Mouse (Mus musculus) left cerebral cortex, postnatal 36 days (tissue): ENCODE data around the gene Krtap1-4. TPM values are rescaled to one million over a fixed set of nuclear protein-coding genes. Genes with fewer than 3 reads are reported as not detected.
A peak's percentile ranks its signal among the peaks of the same experiment; 100 is the strongest.
"Not testable (repeated sequence)": the region's sequence is repeated elsewhere in the genome, so short reads cannot be mapped to it uniquely, and the experiment has no call there.

Source experiments
- DNase-seq, 2 experiments: peaks; one replicate each; pipeline ENCODE4 v3.0.0; 2021 to 2022; ENCODE audit warnings: low spot score in 2 of 2, mixed read lengths in 1 of 2
- intact Hi-C: fragments of 180-260 bp; cut with DNase I; formaldehyde crosslinking; loops from one replicate; pipeline ENCODE4 v1.15.1; 2025
- total RNA-seq, 2 experiments: library from RNA; stranded (reverse); gene quantifications; 2 replicates each; pipeline ENCODE4 v1.2.3; 2021

Gene Krtap1-4
- not detected for total RNA-seq

DNA sequence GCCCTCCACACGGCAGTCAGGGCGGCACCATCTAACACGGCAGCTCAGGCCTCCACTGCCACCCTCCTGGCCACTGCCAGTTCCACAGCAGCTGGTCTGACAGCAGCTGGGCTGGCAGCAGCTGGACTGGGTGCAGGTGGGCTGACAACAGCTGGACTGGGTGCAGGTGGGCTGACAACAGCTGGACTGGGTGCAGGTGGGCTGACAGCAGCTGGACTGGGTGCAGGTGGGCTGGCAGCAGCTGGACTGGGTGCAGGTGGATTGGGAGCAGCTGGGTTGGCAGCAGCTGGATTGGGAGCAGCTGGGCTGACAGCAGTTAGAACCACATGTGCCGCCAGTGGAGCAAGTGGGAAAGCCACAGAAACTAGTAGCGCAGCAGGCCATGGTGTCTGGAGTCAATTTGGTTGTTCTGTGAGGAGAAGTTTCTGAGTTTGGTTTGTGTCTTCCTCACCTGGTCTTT, at the start of gene Krtap1-4:
Krtap1-4 (minus strand) TSS at position 410 of the 460 bp plus-strand sequence.
- intact Hi-C loops: no loop called here
- no peak for DNase-seq

GRCm38 (mm10) chr11:99630890-99631289, 47.4 kb upstream of the Krtap1-4 start:
- no peak for DNase-seq
- intact Hi-C loops: loop anchor here (5.0 kb wide), 1 partner anchor 164 kb away; no protein-coding TSS in a partner anchor

DNA sequence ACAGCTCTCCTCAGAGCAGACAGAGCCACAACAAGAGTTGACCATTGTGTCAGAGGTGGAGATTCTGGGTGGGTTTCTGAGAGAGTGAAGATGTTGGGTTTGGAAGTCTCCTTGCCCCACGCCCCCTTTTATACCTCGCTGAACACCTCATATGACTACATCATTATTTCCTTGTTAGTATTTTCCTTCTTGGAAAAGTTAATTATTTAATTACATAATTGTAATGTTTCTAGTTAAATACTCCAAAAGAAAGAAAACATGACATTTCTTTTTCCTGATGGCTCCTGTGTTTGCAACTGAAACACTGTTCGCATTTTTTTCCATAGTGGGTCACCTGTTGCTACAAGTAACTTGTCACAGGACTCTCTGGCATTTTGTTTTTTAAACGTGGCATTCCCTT, 44.7 kb upstream of the Krtap1-4 start, which contains the start of gene Krtap4-1:
Krtap4-1 (minus strand) TSS at position 101 of the 400 bp plus-strand sequence.
- intact Hi-C loops: no loop called here
- DNase-seq: no peak

DNA sequence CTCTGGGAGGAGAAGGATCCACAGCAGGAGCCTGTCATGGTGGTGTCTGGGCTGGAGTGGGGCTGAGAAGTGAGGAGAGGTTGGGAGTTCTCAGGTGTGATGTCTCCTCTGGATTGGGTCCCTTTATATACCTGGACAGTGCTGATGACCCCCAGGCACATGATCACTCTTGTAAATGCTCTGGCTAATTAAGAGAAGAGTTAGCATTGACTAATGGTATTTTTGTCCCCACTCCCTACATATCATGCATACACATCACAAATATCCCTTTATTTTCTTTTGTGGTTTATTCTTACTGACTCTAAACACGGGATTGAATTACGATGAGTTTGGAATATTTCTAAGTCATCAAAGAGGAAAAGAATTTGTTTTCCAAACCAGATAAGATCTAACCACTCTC, 36.9 kb upstream of the Krtap1-4 start, which contains the start of gene Gm11562:
Gm11562 (minus strand) TSS at position 101 of the 400 bp plus-strand sequence.
- DNase-seq: no peak
- intact Hi-C loops: no loop called here

GRCm38 (mm10) chr11:99614796-99615363, 31.4 kb upstream of the Krtap1-4 start, which contains the start of gene Krtap2-4:
TSS of gene Krtap2-4 (minus strand) at chr11:99614846.
- intact Hi-C loops: no loop called here
- no peak for DNase-seq

GRCm38 (mm10) chr11:99610089-99610488, 26.6 kb upstream of the Krtap1-4 start, which contains the start of gene Gm11937:
TSS of gene Gm11937 (minus strand) at chr11:99610189.
- intact Hi-C loops, DNase-seq: not testable (repeated sequence)

DNA sequence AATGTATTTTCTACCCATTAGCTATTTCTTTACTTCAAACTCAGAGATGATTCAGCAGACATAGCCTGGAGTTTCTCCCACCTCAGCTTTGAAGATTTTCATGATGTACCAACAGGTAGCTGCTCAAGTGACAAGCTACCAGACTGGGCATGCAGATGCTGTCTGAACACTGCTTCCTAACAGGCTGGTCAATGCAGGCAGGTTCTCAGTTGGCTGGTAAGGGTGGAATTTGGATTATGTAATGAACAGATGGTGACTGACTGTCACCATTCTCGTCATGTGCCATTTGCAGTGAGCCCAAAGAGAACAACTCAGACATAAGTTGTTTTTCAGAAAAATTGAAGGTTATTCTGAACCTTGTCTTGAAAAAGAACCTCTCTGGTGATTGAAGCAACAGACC, 25.7 kb upstream of the Krtap1-4 start:
- intact Hi-C loops: no loop called here
- peak; percentile 40 to 42 for DNase-seq

GRCm38 (mm10) chr11:99603208-99603607, 19.8 kb upstream of the Krtap1-4 start, which contains the start of gene Gm11938:
TSS of gene Gm11938 (minus strand) at chr11:99603308.
- DNase-seq, intact Hi-C loops: not testable (repeated sequence)

GRCm38 (mm10) chr11:99597742-99598141, 14.3 kb upstream of the Krtap1-4 start, which contains the start of gene Krtap9-3:
TSS of gene Krtap9-3 (minus strand) at chr11:99598105.
- intact Hi-C loops, DNase-seq: not testable (repeated sequence)

GRCm38 (mm10) chr11:99590981-99591380, 7.5 kb upstream of the Krtap1-4 start, which contains the start of gene Krtap1-3:
TSS of gene Krtap1-3 (minus strand) at chr11:99591339.
- intact Hi-C loops: no loop called here
- DNase-seq: no peak

- intact Hi-C loops: no loop called here
- DNase-seq: no peak
Measured at GRCm38 (mm10) chr11:99585096-99585495, 1.6 kb upstream of the Krtap1-4 start.

DNA sequence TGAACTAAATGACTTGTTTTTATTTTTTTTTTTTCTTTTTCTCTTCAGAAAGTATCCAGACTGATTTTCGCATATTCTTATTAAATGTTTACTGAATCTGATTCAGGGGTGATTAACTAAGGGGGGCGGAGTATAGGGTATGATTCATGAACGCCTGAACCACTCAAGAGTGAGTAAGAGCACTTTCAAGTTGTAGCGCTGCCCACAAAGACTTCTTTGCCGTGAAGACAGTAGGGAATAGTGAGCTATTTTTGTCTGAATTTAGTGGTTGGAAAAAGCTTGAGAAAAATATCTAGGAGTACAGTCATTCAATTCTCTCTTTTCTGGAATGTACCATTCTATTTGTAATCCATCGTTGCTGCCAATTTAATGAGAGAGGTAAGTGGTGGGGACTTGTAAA, 1.9 kb downstream of the Krtap1-4 start:
- no peak for DNase-seq
- intact Hi-C loops: no loop called here

DNA sequence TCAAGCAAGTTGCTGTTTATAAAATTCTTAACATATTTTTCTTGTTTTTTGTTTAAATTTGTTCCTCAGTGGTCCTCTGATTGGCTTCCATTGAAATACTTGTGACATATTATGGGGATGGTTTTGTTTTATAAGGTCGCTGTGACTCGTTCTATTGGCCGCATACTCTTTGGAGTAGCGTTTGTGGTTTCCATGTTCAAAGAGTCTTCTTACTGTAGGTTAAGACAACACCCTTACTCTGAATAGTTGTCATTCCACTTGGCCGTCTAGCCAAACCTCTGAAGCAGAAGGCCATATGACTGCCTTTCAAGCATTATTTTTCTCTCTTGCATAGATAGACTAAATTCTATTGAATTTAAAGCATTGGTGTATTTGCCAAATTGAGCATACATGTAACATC, 2.4 kb downstream of the Krtap1-4 start:
- DNase-seq: no peak
- intact Hi-C loops: no loop called here

DNA sequence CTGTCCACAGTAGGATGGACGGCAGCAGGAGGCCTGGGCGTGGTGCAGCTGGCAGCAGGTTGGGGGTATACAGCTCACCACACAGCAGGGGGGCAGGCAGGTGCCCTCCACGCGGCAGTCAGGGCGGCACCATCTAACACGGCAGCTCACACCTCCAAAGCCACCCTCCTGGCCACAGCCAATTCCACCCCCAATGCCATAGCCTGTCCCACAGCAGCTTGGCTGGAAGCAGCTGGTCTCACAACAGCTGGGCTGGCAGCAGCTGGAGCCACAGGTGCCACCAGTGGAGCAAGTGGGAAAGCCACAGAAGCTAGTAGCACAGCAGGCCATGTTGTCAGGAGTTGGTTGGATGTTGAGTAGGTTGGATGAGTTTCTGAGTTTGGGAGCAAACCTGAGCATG, 2.8 kb downstream of the Krtap1-4 start, which contains the start of gene Krtap1-5:
Krtap1-5 (minus strand) TSS at position 381 of the 400 bp plus-strand sequence.
- intact Hi-C loops: no loop called here
- DNase-seq: no peak

GRCm38 (mm10) chr11:99574106-99574505, 9.3 kb downstream of the Krtap1-4 start:
- DNase-seq: peak; percentile 53 to 55
- intact Hi-C loops: loop anchor here (2.0 to 10.0 kb wide), 3 partner anchors 109 to 721 kb away; partner anchors contain the start of gene Krt10

DNA sequence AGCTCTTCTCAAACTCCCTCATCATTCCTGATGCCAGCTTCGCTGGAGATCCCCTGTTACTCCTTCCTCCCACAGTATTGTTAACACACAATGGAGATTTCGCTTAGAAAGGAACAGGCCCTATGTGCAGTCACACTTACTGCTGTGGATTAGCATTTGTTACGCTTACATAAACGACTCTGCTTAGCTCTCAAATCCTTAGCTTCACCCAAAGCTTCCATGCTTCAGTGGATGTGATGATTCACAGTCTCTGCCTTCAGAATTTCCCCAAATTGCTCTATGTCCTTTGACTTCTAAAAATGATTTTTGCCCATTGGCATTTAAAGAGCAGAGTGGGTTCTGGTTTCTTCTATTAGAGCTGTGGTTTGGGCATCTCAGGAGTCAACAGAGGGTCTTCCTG, 10.3 kb downstream of the Krtap1-4 start:
- no peak for DNase-seq
- intact Hi-C loops: loop anchor here (10.0 kb wide), 2 partner anchors 188 to 722 kb away; partner anchors contain the start of gene Krt10

- intact Hi-C loops: no loop called here
- no peak for DNase-seq
Measured at GRCm38 (mm10) chr11:99566530-99566929, 16.9 kb downstream of the Krtap1-4 start, which contains the start of gene Krtap3-1. TSS of gene Krtap3-1 (minus strand) at chr11:99566630.

DNA sequence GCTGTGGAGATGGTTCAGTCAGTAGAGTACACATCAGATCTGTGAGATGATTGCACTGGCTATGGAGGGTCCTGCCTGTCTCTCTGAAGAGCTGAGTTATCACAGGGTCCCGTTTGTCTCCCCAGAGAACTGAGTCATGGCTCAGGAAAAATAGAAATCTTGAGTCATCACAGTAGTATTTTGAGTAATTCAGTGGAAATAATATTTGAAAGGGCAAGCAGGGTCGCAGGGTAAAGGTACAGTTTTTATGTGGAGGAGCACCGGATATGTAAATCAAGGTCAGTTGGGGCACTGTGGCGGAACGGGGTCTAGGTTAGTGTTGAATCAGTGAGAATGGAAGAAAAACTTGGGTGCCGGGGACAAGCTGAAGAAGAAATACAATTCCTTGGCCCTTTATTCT, 20.9 kb downstream of the Krtap1-4 start:
- intact Hi-C loops: no loop called here
- no peak for DNase-seq

DNA sequence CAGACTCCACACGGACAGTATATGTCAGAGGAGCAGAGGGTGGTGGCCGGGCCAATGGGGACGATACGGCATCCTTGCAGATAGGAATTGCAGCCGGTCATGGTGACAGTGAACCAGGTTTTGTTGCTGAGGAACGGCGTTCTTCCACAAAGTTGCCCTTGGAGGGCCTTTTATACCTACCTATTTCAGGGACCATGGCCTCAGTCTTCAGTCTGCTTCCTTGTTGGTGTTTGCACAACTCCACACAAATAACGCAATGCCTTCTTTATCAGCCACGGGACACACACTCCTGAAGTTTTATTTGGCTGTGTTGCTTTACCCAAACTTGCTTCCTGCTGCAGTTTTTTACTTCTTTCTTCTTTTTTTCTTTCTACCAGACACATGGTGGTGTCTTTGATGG, 24.1 kb downstream of the Krtap1-4 start, which contains the start of gene Gm11939:
Gm11939 (minus strand) TSS at position 101 of the 400 bp plus-strand sequence.
- intact Hi-C loops: no loop called here
- no peak for DNase-seq

DNA sequence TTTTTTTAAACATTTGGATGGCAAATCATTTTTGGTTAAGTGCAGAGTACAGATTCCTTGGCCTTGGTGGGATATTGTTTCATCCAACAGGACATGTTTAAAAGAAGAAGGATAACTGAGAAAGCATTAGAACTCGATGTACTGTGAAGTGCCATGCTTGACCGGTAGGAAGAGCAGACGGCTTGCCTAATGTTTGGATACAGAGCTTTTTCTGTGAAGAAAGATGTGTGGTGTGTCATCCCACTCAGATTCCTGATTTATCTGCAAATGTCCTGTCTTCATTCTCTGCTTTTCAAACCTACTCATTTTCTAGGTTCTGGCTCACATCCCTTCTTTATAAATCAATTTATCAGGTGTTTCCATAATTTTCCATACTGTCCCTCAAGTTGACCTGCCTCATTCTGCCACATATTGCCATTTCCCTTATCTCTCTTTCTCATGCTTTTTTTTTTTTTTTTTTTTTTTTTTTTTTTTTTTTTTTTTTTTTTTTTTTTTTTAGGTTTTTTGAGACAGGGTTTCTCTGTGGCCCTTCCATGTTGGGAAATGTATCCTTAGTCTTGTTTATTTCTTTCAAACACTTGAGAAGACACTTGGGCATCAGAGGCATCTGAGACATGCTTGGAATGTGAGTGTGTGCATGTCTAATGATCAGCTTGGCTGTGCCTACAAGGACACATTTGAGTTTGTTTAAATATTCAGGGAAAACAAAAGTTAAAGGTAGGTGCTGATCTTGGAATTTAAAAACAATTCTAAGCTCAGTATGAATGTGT, 25.3 kb downstream of the Krtap1-4 start:
- no peak for DNase-seq
- intact Hi-C loops: no loop called here
